32 mouse cellular contexts compared by ENCODE assay signal in genomic region chr13:109362340-109362739, GRCm38 (mm10).
DNase-seq lines count a peak whose midpoint lies in the region; ATAC-seq and TF ChIP-seq lines count a peak whose summit lies in the region.
"Had no signal": no experiment of that assay in that cellular context is flagged by ENCODE, and none has a peak within 500 bp of the region (broad histone marks: within the 10 kb centered on the region; RNA-seq: fewer than 3 reads in every experiment).

No protein-coding gene starts in this region.

- ATAC-seq in cerebellum, adult (ENCODE audit: insufficient number of reproducible peaks, low FRiP score, low TSS enrichment) = peak; percentile 61
- peak; percentile 65 for ATAC-seq in frontal cortex, adult (ENCODE audit: low TSS enrichment)
- ATAC-seq in lung, embryonic 14.5 days (ENCODE audit: insufficient read depth) = no peak
- ATAC-seq in liver, postnatal 0 days = no peak
- ATAC-seq: inflammation-experienced regulatory T-cells, adult 6 months had no signal

- no peaks in the 10 kb centered on the region for H3K4me1 ChIP-seq in lung, embryonic 14.5 days (ENCODE audit: insufficient read depth)
- H3K4me1 ChIP-seq in liver, postnatal 0 days (ENCODE audit: insufficient read depth) = no peaks in the 10 kb centered on the region
- H3K4me1 ChIP-seq: embryonic facial prominence, embryonic 12.5 days; lung, embryonic 15.5 days; midbrain, embryonic 12.5 days; neural tube, embryonic 15.5 days had no signal

- no peak for DNase-seq in cerebellum, adult 9-11 months
- no peak for DNase-seq in frontal cortex, postnatal 10 days (ENCODE audit: low spot score in 2 of 2)
- peak; percentile 65 for DNase-seq in lung, embryonic 14.5 days
- no peak for DNase-seq in lung, postnatal 4 days
- peak; percentile 68 for DNase-seq in brain, embryonic 14.5 days (ENCODE audit: low read depth)
- no peak for DNase-seq in liver, postnatal 0 days
- DNase-seq: adrenal gland, adult 8-10 months; cerebellum, adult 11-12 months; embryo, embryonic 11 days; gastrocnemius, postnatal 25 days; heart, adult 18-20 months; heart, postnatal 4 days; kidney, adult 11 months; kidney, postnatal 14 days; layer of hippocampus, postnatal 36 days; liver; retina, postnatal 1 day; right cerebral cortex, postnatal 25 days; spleen, adult 18-20 months; thymus, adult 18-20 months; thymus, postnatal 36 days had no signal

- no peak overlapping the region for H3K27ac ChIP-seq in lung, embryonic 14.5 days (ENCODE audit: low read depth)
- H3K27ac ChIP-seq in liver, postnatal 0 days (ENCODE audit: low read depth) = no peak overlapping the region
- H3K27ac ChIP-seq: embryonic facial prominence, embryonic 12.5 days; hindbrain, embryonic 14.5 days; liver, embryonic 14.5 days; lung, embryonic 15.5 days; midbrain, embryonic 12.5 days; neural tube, embryonic 15.5 days had no signal

- TF ChIP-seq EP300 in liver, postnatal 0 days (IDR thresholded peaks at IDR 0.05; ENCODE audit: low read depth) = no peak

- no peaks in the 10 kb centered on the region for H3K9me3 ChIP-seq in lung, embryonic 14.5 days (ENCODE audit: low read depth, low read length)
- no peaks in the 10 kb centered on the region for H3K9me3 ChIP-seq in liver, postnatal 0 days (ENCODE audit: low read length)
- H3K9me3 ChIP-seq: embryonic facial prominence, embryonic 12.5 days; heart, embryonic 12.5 days; lung, embryonic 15.5 days; midbrain, embryonic 12.5 days; neural tube, embryonic 15.5 days had no signal

- TF ChIP-seq CTCF in lung, embryonic 14.5 days (IDR thresholded peaks at IDR 0.05; ENCODE audit: low read depth) = no peak
- TF ChIP-seq CTCF in brain, embryonic 14.5 days (IDR thresholded peaks at IDR 0.05; ENCODE audit: borderline replicate concordance, extremely low read depth, insufficient read depth, insufficient read length) = no peak
- no peak for TF ChIP-seq CTCF in liver, postnatal 0 days (IDR thresholded peaks at IDR 0.05; ENCODE audit: low read depth)

- no peak for TF ChIP-seq POLR2A in brain, embryonic 14.5 days (IDR thresholded peaks at IDR 0.05; ENCODE audit: borderline replicate concordance, extremely low read depth, insufficient read depth, insufficient read length, poor library complexity, severe bottlenecking)

- H3K4me2 ChIP-seq in lung, embryonic 14.5 days = no peak overlapping the region
- H3K4me2 ChIP-seq in liver, postnatal 0 days (ENCODE audit: low read depth, low read length) = no peak overlapping the region
- H3K4me2 ChIP-seq: embryonic facial prominence, embryonic 12.5 days; heart, embryonic 12.5 days; hindbrain, embryonic 14.5 days; lung, embryonic 15.5 days; midbrain, embryonic 12.5 days; neural tube, embryonic 15.5 days had no signal

- WGBS in lung, embryonic 14.5 days = 48% methylated on average over 6 of the region's 6 CpGs
- WGBS in liver, postnatal 0 days (ENCODE audit: insufficient replicate concordance) = 79% methylated on average over 6 of the region's 6 CpGs

- no peak overlapping the region for H3K4me3 ChIP-seq in lung, embryonic 14.5 days (ENCODE audit: low read depth, low read length)
- H3K4me3 ChIP-seq in liver, postnatal 0 days (ENCODE audit: low read depth, low read length) = no peak overlapping the region
- H3K4me3 ChIP-seq: embryonic facial prominence, embryonic 12.5 days; heart, embryonic 12.5 days; lung, embryonic 15.5 days; midbrain, embryonic 12.5 days; neural tube, embryonic 15.5 days had no signal

- no peak overlapping the region for H3K9ac ChIP-seq in lung, embryonic 14.5 days
- no peak overlapping the region for H3K9ac ChIP-seq in liver, postnatal 0 days (replicated peaks)
- H3K9ac ChIP-seq: embryonic facial prominence, embryonic 12.5 days; heart, embryonic 12.5 days; hindbrain, embryonic 14.5 days; liver, embryonic 14.5 days; lung, embryonic 15.5 days; midbrain, embryonic 12.5 days; neural tube, embryonic 15.5 days had no signal

- no peaks in the 10 kb centered on the region for H3K27me3 ChIP-seq in lung, embryonic 14.5 days (ENCODE audit: insufficient read depth, low read length)
- no peaks in the 10 kb centered on the region for H3K27me3 ChIP-seq in liver, postnatal 0 days (ENCODE audit: insufficient read depth, low read length)
- H3K27me3 ChIP-seq: CH12.LX; embryonic facial prominence, embryonic 12.5 days; heart, embryonic 12.5 days; lung, embryonic 15.5 days; midbrain, embryonic 12.5 days; neural tube, embryonic 15.5 days had no signal

- no peaks in the 10 kb centered on the region for H3K36me3 ChIP-seq in lung, embryonic 14.5 days (ENCODE audit: insufficient read depth)
- no peaks in the 10 kb centered on the region for H3K36me3 ChIP-seq in liver, postnatal 0 days (replicated peaks; ENCODE audit: insufficient read depth, low read length)
- H3K36me3 ChIP-seq: embryonic facial prominence, embryonic 12.5 days; heart, embryonic 12.5 days; lung, embryonic 15.5 days; midbrain, embryonic 12.5 days; neural tube, embryonic 15.5 days had no signal

Comparison
In these comparisons a context has a peak if more than half of its experiments do, and no peak if none do; other contexts are left out.
1. DNase-seq: peak in lung, embryonic 14.5 days (single experiment) and brain, embryonic 14.5 days (single experiment); none in cerebellum, adult 9-11 months (single experiment), frontal cortex, postnatal 10 days (0 of 2), lung, postnatal 4 days (0 of 2) and liver, postnatal 0 days (single experiment).
2. ATAC-seq: peak in cerebellum, adult (single experiment) and frontal cortex, adult (single experiment); none in lung, embryonic 14.5 days (single experiment) and liver, postnatal 0 days (single experiment).